Mouse (Mus musculus): Measurements from ENCODE around the gene Sf3b3.

GRCm38 (mm10) chr8:110812349-110813080 is 34.1 kb downstream of the Sf3b3 start:
- TF ChIP-seq CTCF (IDR thresholded peaks at IDR 0.05; ENCODE audit: low read depth, low read length) = no peak
- no peak for TF ChIP-seq POLR2A (IDR thresholded peaks at IDR 0.05; ENCODE audit: extremely low read depth, insufficient read depth, low read length)

Measured in liver, adult 2 months (tissue).